Mouse (Mus musculus): ENCODE measurements around the gene Scd1. TPM values are rescaled to one million over a fixed set of nuclear protein-coding genes. Genes with fewer than 3 reads are reported as not detected.
"Not testable (repeated sequence)": the region's sequence is repeated elsewhere in the genome, so short reads cannot be mapped to it uniquely, and the experiment has no call there.

The Scd1 gene
- total RNA-seq, 2 experiments from 2014 or later = 34.1 to 67.0 TPM

- intact Hi-C loops (cut with DNase I) = no loop called here
- DNase-seq (ENCODE audit: low spot score) = no peak
These were observed 31.1 kb downstream of the Scd1 start for GRCm38 (mm10) chr19:44376511-44376951.

GRCm38 (mm10) chr19:44372969-44373368 lies 34.7 kb downstream of the Scd1 start:
- DNase-seq (ENCODE audit: low spot score) = peak; percentile 40

GRCm38 (mm10) chr19:44370231-44370630 lies 37.4 kb downstream of the Scd1 start:
- DNase-seq (ENCODE audit: low spot score) = no peak
- intact Hi-C loops (cut with DNase I) = loop anchor here (5.0 kb wide), 1 partner anchor 167 kb away; no protein-coding TSS in a partner anchor

More at GRCm38 (mm10) chr19:44372969-44373368, 34.7 kb downstream of the Scd1 start:
- intact Hi-C loops (cut with DNase I) = loop anchor here (1.0 to 5.0 kb wide), 2 partner anchors 46 to 164 kb away; no protein-coding TSS in a partner anchor

GRCm38 (mm10) chr19:44369371-44369770 lies 38.3 kb downstream of the Scd1 start:
- DNase-seq (ENCODE audit: low spot score) = no peak
- intact Hi-C loops (cut with DNase I) = no loop called here

GRCm38 (mm10) chr19:44367076-44367475 lies 40.6 kb downstream of the Scd1 start:
- DNase-seq (ENCODE audit: low spot score); intact Hi-C loops (cut with DNase I): not testable (repeated sequence)

GRCm38 (mm10) chr19:44365733-44366132 lies 41.9 kb downstream of the Scd1 start:
- intact Hi-C loops (cut with DNase I) = no loop called here
- DNase-seq (ENCODE audit: low spot score) = no peak

- intact Hi-C loops (cut with DNase I) = loop anchor here (5.0 kb wide), 1 partner anchor 117 kb away; no protein-coding TSS in a partner anchor
- no peak for DNase-seq (ENCODE audit: low spot score)
These were observed 43.6 kb downstream of the Scd1 start for GRCm38 (mm10) chr19:44364029-44364428.

- peak; percentile 23 for DNase-seq (ENCODE audit: low spot score)
- intact Hi-C loops (cut with DNase I) = loop anchor here (5.0 kb wide), 1 partner anchor 116 kb away; no protein-coding TSS in a partner anchor
These were observed 44.1 kb downstream of the Scd1 start for GRCm38 (mm10) chr19:44363529-44363928.

- intact Hi-C loops (cut with DNase I) = no loop called here
- no peak for DNase-seq (ENCODE audit: low spot score)
These were observed 49.0 kb downstream of the Scd1 start for GRCm38 (mm10) chr19:44358700-44359099.

- DNase-seq (ENCODE audit: low spot score) = no peak
- intact Hi-C loops (cut with DNase I) = no loop called here
These were observed 55.9 kb downstream of the Scd1 start for GRCm38 (mm10) chr19:44351756-44352155.

- DNase-seq (ENCODE audit: low spot score) = no peak
- intact Hi-C loops (cut with DNase I) = no loop called here
These were observed 58.0 kb downstream of the Scd1 start for GRCm38 (mm10) chr19:44349689-44350088.

Other genes with a start within 250 kb of the Scd1 start
- gene Pkd2l1, start 215.4 kb downstream of the Scd1 start, total RNA-seq (2021) = not detected
- not detected for gene Scd3, start 204.6 kb downstream of the Scd1 start, total RNA-seq (2021)
- gene Scd2, start 114.2 kb downstream of the Scd1 start, total RNA-seq (2021) = 10 to 100 TPM; 12.5 to 13.1 TPM
- 1 to 10 TPM; 6.5 to 9.2 TPM for gene Scd4, start 74.8 kb downstream of the Scd1 start, total RNA-seq (2021)
- not detected for gene Wnt8b, start 85.6 kb upstream of the Scd1 start, total RNA-seq (2021)
- gene Sec31b, start 138.0 kb upstream of the Scd1 start, total RNA-seq (2021) = 1 to 10 TPM; 6.5 to 6.9 TPM
- gene Gm20538, start 145.0 kb upstream of the Scd1 start, total RNA-seq (2021) = not detected
- 1,000 to 10,000 TPM; 2,025 to 2,150 TPM for gene Ndufb8, start 147.6 kb upstream of the Scd1 start, total RNA-seq (2021)
- gene Hif1an, start 155.0 kb upstream of the Scd1 start, total RNA-seq (2021) = 10 to 100 TPM; 56.5 to 58.9 TPM

Measured in heart, postnatal 25 days (tissue).